Mouse (Mus musculus) mesoderm, embryonic 11.5 days (tissue): ENCODE data around the gene Atat1.

Experiments used
- DNase-seq: peaks from one replicate; pipeline ENCODE4 v3.0.0-alpha.2; 2012; ENCODE audit warnings: low read depth, low spot score

The Atat1 gene

DNA sequence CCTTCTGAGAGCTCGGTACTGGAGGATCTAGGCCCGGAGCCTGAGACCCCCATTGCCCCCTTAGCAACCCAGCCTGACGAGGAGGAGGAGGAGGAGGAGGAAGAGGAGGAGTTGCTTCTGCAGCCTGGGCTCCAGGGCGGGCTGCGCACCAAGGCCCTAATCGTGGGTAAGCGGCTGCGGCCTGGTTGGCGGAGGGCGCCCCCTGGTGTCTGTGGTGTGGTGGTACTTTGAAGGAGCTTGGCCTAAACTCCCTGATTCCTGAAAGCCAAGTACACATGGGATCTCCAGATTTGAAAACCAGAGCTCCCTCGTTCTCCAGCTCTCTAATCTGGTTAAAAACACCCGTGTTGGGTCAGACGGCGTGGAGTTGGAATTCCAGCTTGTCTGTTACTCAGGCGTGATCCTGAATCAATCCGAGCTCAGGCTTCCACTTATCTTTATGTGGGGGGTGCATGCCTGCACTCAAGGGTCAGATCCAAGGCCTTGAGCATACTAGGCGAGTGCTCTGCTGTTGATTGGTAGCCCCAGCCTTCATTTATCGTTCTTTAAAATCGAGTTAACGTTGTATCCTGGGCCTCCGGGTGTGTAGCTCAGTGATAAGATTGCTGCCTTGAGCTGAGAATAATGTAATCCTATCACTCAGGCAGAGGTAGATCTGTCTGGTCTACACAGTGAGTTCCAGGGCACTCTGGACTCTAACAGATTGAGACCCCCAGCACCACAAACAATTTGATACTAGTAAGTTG lies 35.9 kb downstream of the Atat1 start:
- peak; percentile 85 for DNase-seq

DNA sequence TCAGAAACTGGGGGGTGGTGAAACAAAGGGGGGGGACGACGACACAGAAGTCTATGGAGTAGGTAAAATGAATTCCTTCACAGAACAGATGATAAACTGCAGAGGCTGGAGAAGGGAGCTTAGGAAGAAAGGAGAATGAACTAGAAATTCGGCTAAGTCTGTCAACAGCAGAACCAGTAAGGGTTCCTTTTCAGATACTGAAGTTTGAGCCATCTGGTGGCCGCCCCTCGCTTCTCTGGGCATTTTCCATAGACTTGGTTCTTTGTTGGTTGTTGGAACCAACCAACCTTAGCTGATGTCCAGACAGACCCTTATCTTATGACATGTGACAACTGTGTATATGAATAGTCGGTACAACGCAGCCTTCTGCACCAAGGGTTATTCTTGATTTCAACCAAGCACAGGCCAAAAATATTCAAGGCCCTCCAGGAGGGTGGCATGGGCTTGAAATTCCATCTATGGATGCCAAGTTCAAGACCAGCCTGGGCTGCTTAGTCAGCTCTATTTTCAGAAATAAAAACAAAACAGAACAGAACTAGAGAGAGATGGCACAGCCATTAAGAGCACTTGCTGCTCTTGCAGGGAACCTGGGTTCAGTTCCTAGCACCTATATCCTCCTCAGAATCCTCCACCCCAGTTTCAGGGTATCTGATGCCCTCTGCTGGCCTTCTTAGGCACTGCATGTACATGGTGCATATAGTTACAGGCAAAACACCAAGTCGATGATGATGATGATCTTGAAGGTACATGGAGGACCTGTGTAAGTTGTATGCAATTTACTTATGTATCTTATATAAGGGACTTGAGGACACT lies 38.8 kb downstream of the Atat1 start:
- peak; percentile 36 for DNase-seq

DNA sequence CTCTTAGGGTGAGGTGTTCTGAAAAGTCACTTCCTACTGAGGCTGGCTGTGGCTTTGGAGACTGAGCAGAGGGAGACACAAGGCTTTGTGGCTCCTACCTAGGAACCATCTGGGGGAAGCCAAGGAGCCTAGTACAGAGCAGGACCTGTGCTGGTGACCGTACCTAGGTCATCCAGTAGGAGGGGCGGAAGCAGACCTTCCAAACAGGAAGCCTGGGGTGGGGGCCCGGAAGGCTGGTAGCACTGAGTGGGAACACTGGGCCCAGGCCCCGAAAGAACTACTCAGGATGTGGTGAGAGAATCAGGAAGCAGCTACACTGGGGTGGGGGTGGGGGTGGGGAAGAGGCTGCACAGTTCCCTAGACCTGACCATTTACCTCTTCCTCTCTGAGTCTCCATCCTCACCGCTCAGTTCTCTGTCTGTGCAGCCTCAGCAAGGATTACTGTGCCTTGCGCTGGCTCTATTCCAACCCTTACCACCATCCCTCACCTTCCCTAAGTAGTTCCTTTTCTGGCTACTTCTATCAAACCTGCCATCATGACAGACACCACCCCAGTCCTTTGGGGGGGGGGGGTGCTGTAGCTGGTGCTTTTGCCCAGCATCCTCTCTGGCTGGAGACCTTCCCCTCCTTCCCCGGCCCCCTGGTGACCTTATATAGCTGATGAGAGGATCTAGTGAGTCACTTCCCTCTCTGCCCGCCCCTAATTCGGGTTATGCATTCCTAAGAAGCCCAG lies 39.6 kb downstream of the Atat1 start:
- DNase-seq, result peak; percentile 26

DNA sequence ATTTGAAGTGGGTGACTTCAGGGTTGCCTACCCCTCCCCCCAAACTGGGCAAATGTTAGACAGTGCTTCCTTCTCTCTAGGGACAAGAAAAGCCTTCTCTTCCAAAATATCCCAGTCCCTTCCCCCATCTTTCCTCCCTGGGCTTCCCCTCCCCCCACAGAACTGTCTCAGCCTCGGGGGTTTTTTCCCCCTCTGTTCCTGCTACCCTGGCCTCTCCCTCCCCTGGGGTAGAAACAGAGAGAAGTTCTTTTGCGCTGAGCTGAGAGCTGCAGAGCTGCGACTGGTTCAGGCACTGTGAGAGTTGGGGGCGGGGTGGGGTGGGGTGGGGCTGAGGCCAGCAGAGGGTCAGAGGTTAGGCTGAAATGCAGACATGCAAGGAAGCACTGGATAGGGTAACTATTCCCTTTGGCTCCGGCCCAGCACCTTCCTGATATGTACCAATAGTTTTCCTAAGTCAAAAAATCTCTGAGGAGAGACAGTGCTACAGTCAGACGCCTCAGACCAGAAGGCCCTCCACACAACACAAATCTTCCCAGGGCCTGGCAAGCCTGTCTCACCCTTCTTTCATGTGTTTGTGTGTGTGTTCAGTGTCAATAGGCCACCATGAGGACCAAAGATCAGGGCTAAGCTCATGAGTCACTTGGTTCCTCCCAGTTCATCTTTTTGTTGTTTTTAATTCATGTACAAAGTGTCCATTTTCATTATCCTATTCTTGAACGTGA lies 40.4 kb downstream of the Atat1 start:
- peak; percentile 61 for DNase-seq

DNA sequence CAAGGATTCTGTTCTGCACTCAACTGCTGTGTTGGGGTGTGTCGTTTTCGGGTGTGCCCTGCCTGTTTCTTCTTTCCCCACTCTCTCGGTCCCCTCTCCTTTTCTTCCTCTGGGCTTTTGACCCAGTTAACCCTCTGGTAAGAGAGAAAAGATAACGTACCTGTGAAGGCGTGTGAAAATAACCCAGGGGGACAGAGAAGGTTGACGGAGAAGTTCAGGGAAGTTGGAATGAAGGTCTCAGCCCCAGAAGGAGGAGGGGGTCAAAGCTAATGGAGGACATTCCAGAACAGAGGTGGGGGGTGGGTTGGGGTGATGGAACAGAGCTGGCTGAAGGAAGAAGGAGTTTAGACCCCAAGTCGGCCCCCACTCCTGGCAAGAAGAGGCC lies 40.9 kb downstream of the Atat1 start:
- no peak for DNase-seq

DNA sequence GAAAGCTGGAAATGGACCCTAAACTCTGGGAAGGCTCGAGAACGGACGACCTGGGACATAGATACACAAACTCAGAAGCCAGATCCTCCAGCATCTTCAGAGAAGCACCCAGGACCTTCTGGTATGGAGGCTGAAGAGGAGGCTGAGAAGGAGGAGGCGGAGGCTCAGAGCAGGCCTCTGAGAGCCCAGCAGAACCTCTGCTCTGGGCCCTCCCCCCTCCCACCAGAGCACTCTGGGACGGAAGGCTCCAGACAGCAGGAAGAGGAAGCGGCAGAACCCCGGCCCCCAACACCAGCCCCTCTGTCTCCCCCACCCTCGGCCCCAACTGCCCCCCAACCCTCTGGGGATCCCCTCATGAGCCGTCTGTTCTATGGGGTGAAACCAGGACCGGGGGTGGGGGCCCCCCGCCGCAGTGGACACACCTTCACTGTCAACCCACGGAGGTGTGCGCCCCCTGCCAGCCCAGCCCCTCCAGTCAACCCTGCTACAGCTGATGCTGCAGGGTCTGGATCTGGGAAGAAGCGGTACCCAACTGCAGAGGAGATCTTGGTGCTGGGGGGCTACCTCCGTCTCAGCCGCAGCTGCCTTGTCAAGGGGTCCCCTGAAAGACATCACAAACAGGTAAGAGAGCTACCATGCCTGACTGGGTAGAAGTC lies 41.6 kb downstream of the Atat1 start:
- DNase-seq, result no peak

DNA sequence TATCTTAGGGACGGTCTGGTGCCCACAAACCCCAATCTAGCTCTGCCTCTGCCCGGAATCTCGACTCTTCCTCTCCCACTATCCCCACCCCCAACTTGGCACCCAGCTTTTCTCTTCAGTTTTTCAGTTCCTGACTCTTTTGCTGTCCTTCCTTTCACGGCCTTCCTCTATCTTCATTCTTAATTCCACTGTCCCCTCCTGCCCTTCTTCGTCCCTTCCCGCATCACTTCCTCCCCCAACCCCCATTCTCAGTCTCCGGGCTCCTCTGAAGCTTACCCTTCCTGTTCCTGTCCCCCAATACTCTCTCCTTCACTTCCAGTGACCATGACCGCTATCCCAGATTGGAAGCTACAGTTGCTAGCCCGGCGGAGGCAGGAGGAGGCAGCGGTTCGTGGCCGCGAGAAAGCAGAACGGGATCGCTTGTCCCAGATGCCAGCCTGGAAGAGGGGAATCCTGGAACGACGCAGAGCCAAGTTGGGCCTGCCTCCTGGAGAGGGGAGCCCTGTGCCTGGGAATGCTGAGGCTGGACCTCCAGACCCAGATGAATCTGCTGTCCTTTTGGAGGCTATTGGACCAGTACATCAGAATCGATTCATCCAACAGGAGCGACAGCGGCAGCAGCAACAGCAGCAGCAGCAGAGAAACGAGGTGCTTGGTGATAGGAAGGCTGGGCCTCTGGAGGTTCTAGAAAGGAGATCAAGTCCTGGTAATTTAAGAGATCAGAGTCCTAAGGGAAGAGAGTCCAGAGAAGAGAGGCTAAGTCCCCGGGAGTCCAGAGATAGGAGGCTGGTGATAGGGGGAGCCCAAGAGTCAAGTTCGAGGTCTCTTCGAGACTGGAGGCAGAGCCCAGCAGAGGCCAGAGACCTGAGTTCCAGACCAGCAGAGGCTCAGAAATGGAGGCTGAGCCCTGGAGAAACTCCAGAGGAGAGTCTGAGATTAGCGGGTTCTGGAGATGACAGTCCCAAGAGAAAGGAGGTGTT lies 42.7 kb downstream of the Atat1 start:
- DNase-seq, result no peak

DNA sequence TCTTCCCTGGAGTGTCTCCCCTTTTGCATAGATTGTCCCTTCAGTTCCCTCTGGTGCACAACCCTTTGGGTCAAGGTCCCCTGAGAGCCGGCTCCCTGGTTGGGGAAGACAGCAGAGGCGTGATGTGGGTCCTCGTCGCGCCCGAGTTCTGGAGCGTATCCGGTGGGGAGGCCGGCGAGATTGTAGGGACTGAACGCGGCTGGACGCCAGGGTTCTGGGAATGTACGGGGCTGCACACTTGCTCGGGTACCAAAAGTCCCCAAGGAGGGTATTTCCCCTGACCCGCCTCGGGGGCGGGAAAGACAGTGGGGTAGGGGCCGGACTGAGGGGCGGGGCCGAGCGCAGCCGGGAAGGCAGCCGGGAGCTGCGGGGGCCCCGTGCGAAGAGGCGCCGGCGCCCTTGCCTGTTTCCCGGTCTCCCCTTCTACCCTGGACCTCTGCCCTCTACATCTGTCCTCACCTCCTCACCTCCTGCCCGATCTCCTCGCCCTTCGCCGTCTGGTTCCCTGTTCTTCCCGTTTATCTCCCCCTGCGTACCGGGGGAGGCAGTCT lies 43.5 kb downstream of the Atat1 start:
- DNase-seq, result peak; percentile 65

DNA sequence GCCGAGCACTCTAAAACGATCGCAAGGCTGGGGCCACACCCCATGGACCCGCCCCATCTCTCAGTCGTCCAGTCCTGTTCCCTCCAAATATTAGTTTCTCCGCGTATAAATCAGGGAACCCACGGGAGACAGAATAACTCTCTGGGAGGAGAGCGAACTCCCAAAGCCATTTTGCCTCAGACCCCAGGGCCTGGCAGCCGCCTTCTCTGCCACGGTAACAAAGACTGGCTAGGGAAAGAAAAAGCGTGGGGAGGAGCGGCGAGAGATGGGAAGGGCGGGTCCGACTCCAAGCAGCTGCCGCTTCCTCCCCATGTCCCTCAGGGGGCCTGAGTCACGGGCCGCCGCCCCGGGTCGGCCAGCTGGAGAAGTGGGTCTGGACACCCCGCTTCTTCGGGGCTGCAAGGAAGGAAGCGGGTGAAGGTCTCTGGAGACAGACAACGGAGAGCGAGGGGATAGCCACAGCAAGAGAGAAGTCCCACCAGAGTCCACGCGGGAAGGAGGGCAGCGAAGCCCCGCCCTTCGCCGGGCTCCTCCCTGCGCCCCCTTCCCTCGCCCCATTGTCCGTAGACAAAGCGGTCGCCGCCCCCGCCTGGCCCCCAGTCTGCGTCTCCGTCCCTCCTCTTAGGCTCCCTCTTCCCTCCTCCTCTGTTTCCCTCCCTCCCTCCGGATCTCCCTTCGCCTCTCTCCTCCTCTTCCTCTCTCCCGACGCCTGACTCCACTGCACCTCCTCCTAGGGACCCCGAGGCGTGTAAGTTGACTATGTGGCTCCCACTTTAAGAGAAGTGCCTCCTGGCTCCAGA lies 44.2 kb downstream of the Atat1 start, which contains the start of gene Ppp1r18:
TSS of gene Ppp1r18 (plus strand) at position 113 of the 800 bp plus-strand sequence.
- DNase-seq, result peak; percentile 90

DNA sequence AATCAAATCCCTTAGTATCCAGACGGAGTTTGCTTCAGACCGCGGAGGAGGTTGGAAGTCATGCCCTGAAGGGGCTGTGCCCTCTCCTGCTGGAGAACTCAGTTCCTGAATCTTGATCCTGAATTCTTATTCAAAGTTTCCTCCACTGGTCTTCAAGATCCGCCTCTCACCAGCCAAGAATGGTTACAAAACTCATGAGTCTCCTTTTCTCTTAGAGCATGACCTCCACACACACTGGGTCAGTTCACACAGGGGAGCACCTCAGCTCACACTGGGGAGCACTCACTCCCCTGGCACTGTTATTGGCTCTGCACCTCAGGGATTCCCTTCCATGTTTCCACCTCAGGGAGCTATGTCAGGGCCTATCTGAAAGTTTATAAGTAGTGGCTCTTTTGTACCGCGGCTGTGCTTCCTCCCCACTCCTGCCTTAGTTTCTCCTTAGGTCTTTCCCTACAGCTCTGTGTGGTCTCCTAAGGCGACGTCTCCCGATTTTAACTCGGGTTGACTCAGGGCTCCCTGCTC lies 45.0 kb downstream of the Atat1 start:
- DNase-seq, result no peak

DNA sequence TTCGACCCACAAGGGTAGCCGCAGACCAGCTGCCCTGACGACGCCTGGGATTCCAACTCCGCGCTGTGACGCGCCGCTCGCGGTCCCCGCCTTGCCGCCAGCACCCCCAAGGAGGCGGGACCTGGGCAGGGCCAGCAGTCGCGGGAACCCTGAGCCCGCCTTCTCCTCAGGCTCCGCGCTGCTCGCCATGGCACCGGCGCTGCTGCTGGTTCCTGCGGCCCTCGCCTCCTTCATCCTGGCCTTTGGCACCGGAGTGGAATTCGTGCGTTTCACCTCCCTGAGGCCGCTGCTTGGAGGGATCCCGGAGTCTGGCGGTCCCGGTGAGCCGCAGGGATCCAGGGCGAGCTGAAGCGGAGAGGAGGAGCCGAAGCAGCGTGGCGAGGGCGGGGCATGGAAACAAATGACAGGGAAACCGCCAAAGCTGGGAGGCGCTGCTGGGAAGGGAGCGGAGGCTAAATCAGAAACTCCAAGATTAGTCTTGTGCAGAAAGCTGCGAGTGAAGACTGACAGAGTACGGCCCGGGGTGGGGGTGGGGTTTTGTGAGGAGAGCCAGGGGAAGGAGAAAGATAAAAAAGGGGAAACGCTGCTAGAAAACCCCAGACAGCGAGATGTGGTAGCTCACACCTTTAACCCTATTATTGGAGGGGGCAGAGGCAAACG lies 48.5 kb downstream of the Atat1 start, which contains the start of gene Nrm:
TSS of gene Nrm (plus strand) at position 121 of the 660 bp plus-strand sequence.
- peak; percentile 89 for DNase-seq

DNA sequence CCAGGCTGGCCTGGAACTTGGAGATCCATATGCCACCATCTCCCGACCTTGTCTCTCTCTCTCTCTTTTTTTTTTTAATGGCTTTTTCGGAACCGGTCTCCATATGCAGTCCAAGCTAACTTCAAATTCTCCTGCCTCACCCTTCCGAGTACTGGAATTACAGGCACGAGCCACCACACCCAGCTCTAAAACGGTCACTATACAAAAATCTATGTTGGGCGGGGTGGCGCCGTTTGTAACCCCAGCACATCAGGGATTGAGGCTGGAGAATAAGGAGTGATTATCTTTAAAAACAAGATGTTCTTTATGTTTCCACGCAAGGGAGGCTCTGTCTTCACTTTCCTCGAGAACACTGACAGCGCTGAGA lies 49.1 kb downstream of the Atat1 start:
- no peak for DNase-seq

DNA sequence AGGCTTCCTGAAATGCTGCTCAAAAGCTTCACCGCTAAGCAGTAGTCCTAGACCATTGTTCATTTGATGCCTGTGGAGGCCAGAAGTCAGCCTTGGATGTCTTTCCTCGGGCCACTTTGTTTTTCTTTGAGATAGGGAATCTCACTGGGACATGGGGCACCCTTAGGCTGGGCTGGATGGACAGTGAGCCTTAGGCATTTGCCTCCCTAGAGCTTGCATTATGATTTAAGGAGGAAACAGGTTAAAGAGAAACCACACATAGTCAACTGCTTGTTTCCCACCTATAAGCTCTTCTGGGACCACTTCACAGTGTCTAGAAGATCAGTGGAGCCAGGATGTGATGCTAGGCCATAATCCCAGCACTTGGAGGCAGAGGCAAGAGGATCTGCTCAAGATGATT lies 50.0 kb downstream of the Atat1 start:
- no peak for DNase-seq

DNA sequence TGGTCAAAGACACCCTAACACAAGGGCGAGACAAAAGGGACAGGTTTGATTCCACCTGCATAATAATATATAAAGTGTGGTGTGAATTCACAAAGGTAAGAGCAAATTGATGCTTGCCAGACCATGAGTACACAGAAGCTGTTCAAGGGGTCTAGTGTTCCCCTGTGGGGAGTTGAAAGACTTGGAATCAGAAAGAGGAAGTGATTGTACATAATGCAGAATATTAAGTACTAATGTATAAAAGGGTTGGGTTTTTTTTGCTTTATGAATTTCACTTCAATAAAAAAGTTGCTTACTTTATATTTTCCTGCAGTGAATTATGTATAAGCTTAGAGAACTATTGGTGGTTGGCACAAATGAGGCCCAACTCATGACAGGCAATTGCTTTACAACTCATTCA lies 50.5 kb downstream of the Atat1 start:
- no peak for DNase-seq

DNA sequence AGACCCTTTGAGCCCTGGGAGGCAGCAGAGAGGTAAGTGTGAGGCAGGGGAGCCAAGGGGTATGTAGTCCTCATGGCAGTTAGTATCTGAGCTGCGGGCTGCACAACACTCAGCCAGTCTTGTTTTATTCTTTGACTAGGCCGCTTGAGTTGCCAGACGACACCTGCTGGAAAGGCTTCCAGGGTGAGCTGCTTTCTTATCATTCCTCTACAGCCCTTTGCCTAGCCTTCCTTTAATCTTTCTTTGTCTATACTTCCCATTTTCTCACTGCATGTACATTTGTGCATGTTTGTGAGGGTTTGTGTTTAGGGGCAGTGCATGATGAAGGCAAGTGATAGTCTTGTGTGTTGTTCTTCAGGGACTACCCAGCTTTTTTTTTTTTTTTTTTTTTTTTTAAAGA lies 58.9 kb downstream of the Atat1 start:
- no peak for DNase-seq

DNA sequence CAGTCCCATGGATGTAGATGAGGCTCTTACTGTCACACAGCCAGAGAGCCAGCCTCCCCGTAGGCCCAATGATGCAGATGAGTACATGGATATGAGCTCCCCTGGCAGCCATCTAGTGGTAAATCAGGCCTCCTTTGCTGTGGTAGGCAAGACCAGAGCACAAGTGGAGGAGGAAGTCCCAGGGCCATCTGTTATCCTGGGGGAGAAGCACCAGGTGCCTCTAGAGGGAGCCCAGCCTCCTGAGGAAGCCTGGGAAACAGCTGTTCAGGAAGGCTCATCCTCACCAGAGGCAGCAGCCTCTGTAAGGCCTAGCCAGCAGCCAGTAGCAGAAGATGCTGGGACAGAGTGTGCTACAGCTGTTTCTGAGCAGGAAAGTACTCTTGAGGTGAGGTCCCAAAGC lies 61.8 kb downstream of the Atat1 start:
- DNase-seq, result no peak
